Mouse (Mus musculus) heart, embryonic 12.5 days (tissue): Measurements from ENCODE around the gene Lhx6. TPM values are rescaled to one million over a fixed set of nuclear protein-coding genes. Genes with fewer than 3 reads are reported as not detected.
"Not testable (repeated sequence)": the region's sequence is repeated elsewhere in the genome, so short reads cannot be mapped to it uniquely, and the experiment has no call there.

Source experiments
- ATAC-seq: fragments of 200-750 bp; cut with Nextera tagmentation; 2 replicates; pipeline ENCODE4 v1.8.0; 2017; ENCODE audit warnings: moderate TSS enrichment, moderate library complexity; ENCODE audit not compliant: insufficient number of reproducible peaks, low FRiP score
- H3K27ac ChIP-seq: fragments of 300-500 bp; sonication (generic); 2 replicates; pipeline ENCODE4 v1.5.1; 2016; ENCODE audit warnings: mild to moderate bottlenecking, moderate library complexity; ENCODE audit not compliant: poor library complexity, severe bottlenecking
- H3K27me3 ChIP-seq: fragments of 300-500 bp; sonication (generic); replicated peaks from 2 replicates; pipeline ENCODE4 v1.6.1; 2016; ENCODE audit warnings: mild to moderate bottlenecking, moderate library complexity
- H3K36me3 ChIP-seq: fragments of 300-500 bp; sonication (generic); 2 replicates; pipeline ENCODE4 v1.6.1; 2016; ENCODE audit warnings: mild to moderate bottlenecking, moderate library complexity
- H3K4me1 ChIP-seq: fragments of 300-500 bp; sonication (generic); replicated peaks from 2 replicates; pipeline ENCODE4 v1.6.1; 2016; ENCODE audit warnings: mild to moderate bottlenecking
- H3K4me2 ChIP-seq: fragments of 300-500 bp; sonication (generic); 2 replicates; pipeline ENCODE4 v1.6.1; 2016; ENCODE audit warnings: mild to moderate bottlenecking, moderate library complexity
- H3K4me3 ChIP-seq: fragments of 300-500 bp; sonication (generic); 2 replicates; pipeline ENCODE4 v1.5.1; 2016; ENCODE audit warnings: mild to moderate bottlenecking
- H3K9ac ChIP-seq: fragments of 300-500 bp; sonication (generic); 2 replicates; pipeline ENCODE4 v1.6.1; 2016; ENCODE audit warnings: mild to moderate bottlenecking, moderate library complexity
- H3K9me3 ChIP-seq: fragments of 300-500 bp; sonication (generic); replicated peaks from 2 replicates; pipeline ENCODE4 v1.6.1; 2016; ENCODE audit warnings: mild to moderate bottlenecking, moderate library complexity
- WGBS: fragments of 180-500 bp; shearing (Covaris S2); methylation state at CpG from one replicate; pipeline ENCODE4 v1.1.7; 2016; 5-methylcytosine and 5-hydroxymethylcytosine counted together
- polyA plus RNA-seq: library from polyadenylated mRNA; unstranded; fragments of >200 nt; fragmentation: Nextera tagmentation; extraction: Ambion mirVana; gene quantifications from 2 replicates; pipeline ENCODE4 v1.2.1, GENCODE M21; 2016

Gene Lhx6
- polyA plus RNA-seq = 0.46 and 0.55 TPM in 2 replicates

DNA sequence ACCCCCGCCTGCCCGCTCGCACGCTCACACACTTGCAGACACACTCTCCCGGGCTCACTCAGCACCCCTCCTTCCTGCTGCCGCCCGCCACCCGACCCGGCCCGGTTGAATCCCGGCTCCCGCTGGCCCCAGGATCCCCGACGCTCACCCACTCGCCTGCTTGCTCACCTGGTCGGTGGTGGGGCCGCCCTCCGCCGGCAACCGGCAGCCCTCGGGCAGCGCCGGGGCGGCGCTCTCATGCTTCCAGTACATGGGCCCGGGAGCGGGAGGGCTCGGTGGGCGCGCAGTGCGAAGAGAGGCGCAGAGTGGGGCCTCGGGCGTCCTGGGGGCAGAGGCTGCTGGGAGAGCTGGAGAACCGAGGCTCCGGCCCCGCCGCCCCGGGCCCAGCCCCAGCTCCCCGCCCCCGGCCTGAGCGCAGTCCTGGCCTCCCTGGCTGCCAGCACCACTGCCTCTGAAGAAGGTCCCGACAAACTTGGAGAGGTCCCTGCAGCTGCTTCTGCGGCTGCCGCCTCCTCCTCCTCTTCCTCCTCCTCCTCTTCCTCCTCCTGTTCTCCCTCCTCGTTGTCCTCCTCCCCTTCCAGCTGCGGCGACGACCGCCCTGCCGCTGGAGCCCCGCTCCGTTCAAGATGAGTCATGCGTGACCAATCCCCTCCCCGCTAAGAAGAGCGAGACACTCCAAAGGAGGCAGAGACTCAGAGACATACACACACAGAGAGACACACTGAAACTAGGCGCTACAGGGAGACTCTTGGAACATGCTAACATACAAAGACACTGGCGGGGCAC is at the start of gene Lhx6:
Gene Lhx6 (minus strand): TSS at position 453 of the 786 bp plus-strand sequence.
- H3K27ac ChIP-seq = no peak within 1 kb of the TSS
- ATAC-seq = no peak

GRCm38 (mm10) chr2:36152401-36152800 is 47.2 kb upstream of the Lhx6 start:
- Histone ChIP-seq H3K36me3 (peaks cover 38% of the 10 kb centered on the region), H3K4me1 (peaks cover 15% of the 10 kb centered on the region)
- H3K9ac ChIP-seq, ATAC-seq, H3K27ac ChIP-seq, H3K4me2 ChIP-seq, H3K9me3 ChIP-seq, H3K4me3 ChIP-seq, H3K27me3 ChIP-seq: not testable (repeated sequence)
- 93% methylated on average over 4 of the region's 4 CpGs for WGBS

More for the DNA sequence above, at the start of gene Lhx6:
- H3K27me3 ChIP-seq = peaks cover 99% of the 10 kb centered on the region
- peaks cover 36% of the 10 kb centered on the region for H3K4me1 ChIP-seq
- peak within 1 kb of the TSS; percentile 59 for H3K4me3 ChIP-seq
- H3K9me3 ChIP-seq = no peaks in the 10 kb centered on the region
- no peaks in the 10 kb centered on the region for H3K36me3 ChIP-seq
- peak within 1 kb of the TSS; percentile 56 for H3K9ac ChIP-seq
- WGBS = 1% methylated on average over 58 of the region's 58 CpGs
- H3K4me2 ChIP-seq = peak within 1 kb of the TSS; percentile 95

DNA sequence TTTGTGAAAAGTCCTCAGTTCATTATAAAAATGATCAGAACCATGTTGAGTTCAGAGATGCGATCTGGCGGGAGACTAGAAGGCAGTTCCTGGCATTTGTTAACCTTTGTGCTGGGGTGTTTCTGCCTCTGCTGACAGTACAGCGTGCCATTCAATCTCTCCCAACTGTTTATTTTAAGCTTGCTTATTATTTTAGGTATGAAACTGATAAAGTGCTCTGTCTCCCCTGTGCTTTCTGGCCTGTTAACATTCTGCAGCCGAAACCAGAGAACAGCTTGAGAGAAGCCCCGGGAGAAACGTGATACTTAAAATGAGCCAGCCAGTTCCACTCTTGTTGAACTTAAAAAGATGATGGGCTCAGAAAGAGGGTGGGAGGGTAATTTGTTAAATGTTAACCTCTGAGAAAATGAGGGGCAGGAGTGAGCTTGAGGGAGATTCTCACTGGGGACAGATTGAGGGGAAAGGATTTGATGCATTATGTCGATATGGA is 43.7 kb upstream of the Lhx6 start:
- no peak overlapping the region for H3K4me3 ChIP-seq
- no peak overlapping the region for H3K4me2 ChIP-seq
- peak overlapping the region; percentile 57; the same call in 1 of the 2 replicates for H3K27ac ChIP-seq

DNA sequence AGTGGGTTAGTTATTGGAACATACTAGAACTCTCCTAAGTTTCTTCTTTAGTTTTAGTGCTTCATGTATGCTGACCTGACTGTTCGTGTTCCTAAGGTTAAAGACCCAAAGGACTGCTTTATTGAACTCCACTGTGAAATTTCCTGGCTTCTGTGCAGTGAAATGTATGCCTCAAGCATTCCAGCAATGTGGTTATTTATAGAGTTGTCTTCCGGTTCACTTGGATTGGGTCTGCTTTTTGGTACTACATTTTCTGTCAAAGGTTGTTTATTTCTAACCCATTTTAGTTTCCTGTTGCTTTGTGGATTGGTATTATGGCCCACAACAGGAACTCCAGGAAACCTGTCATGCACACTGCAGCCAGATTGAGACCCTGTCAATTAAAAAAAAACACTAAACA is 33.9 kb upstream of the Lhx6 start:
- H3K4me1 ChIP-seq = peaks cover 23% of the 10 kb centered on the region
- WGBS = 27% methylated on average over 2 of the region's 2 CpGs
- H3K4me2 ChIP-seq = peak overlapping the region; percentile 11; the same call in 1 of the 2 replicates
- no peak overlapping the region for H3K4me3 ChIP-seq
- H3K36me3 ChIP-seq = peaks cover 33% of the 10 kb centered on the region
- ATAC-seq = no peak
- H3K27me3 ChIP-seq = no peaks in the 10 kb centered on the region
- peak overlapping the region; percentile 56; the same call in 1 of the 2 replicates for H3K27ac ChIP-seq
- no peaks in the 10 kb centered on the region for H3K9me3 ChIP-seq
- H3K9ac ChIP-seq = no peak overlapping the region

More for the DNA sequence above, 43.7 kb upstream of the Lhx6 start:
- H3K9me3 ChIP-seq = no peaks in the 10 kb centered on the region
- 51% methylated on average over 7 of the region's 7 CpGs for WGBS
- H3K36me3 ChIP-seq = peaks cover 12% of the 10 kb centered on the region
- H3K27me3 ChIP-seq = no peaks in the 10 kb centered on the region
- H3K4me1 ChIP-seq = peaks cover 15% of the 10 kb centered on the region
- no peak overlapping the region for H3K9ac ChIP-seq
- ATAC-seq = no peak

DNA sequence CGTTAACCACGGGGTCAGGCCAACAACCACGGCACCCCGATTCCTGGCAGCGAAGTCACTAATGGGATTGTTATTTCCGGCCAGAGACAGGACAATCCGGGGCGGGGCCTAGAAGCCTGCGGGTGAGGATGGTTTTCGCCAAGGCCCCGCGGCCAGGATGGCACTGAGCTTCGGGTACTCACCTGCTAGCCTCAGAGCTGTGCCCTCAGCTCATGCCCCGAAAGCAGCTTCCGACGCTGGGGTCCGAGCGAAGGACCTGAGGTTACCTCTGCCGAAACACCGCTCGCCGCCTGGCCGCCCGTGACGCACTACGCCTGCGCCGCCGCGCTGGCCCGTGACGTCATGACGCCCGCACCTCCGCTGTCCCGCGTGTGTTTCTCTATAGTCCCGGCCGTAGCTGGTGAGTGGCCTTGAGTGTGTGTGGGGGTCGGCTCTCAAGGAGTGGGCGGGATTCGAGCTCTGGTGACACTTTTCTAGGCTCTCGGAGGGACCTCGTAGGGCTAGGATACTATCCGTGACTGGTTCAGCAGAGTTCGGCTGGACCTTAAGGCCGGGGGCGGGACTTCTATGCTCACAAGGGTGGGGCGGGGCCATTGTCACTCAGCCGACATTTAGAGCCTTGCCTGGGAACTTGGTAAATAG is 31.2 kb upstream of the Lhx6 start, which contains the start of the genes Mrrf and Rbm18:
Gene Mrrf (plus strand): TSS at position 90 of the 642 bp plus-strand sequence.
Gene Rbm18 (minus strand): TSS at position 474 of the 642 bp plus-strand sequence.
- peak; percentile 96 for ATAC-seq
- peaks cover 23% of the 10 kb centered on the region for H3K4me1 ChIP-seq
- H3K27me3 ChIP-seq = no peaks in the 10 kb centered on the region
- peak within 1 kb of the TSS; percentile 79 for H3K9ac ChIP-seq
- peak within 1 kb of the TSS; percentile 75 for H3K4me2 ChIP-seq
- H3K4me3 ChIP-seq = peak within 1 kb of the TSS; percentile 74
- under 1% methylated on average over 50 of the region's 50 CpGs for WGBS
- H3K36me3 ChIP-seq = peaks cover 36% of the 10 kb centered on the region
- peak within 1 kb of the TSS; percentile 87 for H3K27ac ChIP-seq
- H3K9me3 ChIP-seq = no peaks in the 10 kb centered on the region

GRCm38 (mm10) chr2:36135887-36136286 is 30.7 kb upstream of the Lhx6 start:
- Histone ChIP-seq H3K4me3 (peak overlapping the region; percentile 74), H3K36me3 (peaks cover 36% of the 10 kb centered on the region), H3K9ac (peak overlapping the region; percentile 79), H3K27ac (peak overlapping the region; percentile 87), H3K4me1 (peaks cover 23% of the 10 kb centered on the region), H3K4me2 (peak overlapping the region; percentile 75), H3K27me3 (no peaks in the 10 kb centered on the region), H3K9me3 (no peaks in the 10 kb centered on the region)
- whole genome bisulfite sequencing = under 1% methylated on average over 4 of the region's 4 CpGs
- no peak for ATAC-seq

GRCm38 (mm10) chr2:36129051-36129450 is 23.8 kb upstream of the Lhx6 start:
- H3K27me3 ChIP-seq = no peaks in the 10 kb centered on the region
- H3K9me3 ChIP-seq = no peaks in the 10 kb centered on the region
- no peak overlapping the region for H3K4me3 ChIP-seq
- peaks cover 76% of the 10 kb centered on the region for H3K36me3 ChIP-seq
- no peak overlapping the region for H3K27ac ChIP-seq
- no peak for ATAC-seq
- no peak overlapping the region for H3K9ac ChIP-seq
- H3K4me1 ChIP-seq = peaks cover 13% of the 10 kb centered on the region; the same call in 1 of the 2 replicates
- H3K4me2 ChIP-seq = no peak overlapping the region
- WGBS = 64% methylated on average over 3 of the region's 3 CpGs

- Histone ChIP-seq H3K4me3 (no peak overlapping the region), H3K4me1 (peaks cover 13% of the 10 kb centered on the region; the same call in 1 of the 2 replicates), H3K36me3 (peaks cover 75% of the 10 kb centered on the region), H3K9me3 (no peaks in the 10 kb centered on the region), H3K9ac (no peak overlapping the region), H3K27ac (no peak overlapping the region), H3K27me3 (no peaks in the 10 kb centered on the region), H3K4me2 (no peak overlapping the region)
- no peak for ATAC-seq
- 62% methylated on average over 4 of the region's 4 CpGs for WGBS
Measured at GRCm38 (mm10) chr2:36127973-36128372, 22.8 kb upstream of the Lhx6 start.

DNA sequence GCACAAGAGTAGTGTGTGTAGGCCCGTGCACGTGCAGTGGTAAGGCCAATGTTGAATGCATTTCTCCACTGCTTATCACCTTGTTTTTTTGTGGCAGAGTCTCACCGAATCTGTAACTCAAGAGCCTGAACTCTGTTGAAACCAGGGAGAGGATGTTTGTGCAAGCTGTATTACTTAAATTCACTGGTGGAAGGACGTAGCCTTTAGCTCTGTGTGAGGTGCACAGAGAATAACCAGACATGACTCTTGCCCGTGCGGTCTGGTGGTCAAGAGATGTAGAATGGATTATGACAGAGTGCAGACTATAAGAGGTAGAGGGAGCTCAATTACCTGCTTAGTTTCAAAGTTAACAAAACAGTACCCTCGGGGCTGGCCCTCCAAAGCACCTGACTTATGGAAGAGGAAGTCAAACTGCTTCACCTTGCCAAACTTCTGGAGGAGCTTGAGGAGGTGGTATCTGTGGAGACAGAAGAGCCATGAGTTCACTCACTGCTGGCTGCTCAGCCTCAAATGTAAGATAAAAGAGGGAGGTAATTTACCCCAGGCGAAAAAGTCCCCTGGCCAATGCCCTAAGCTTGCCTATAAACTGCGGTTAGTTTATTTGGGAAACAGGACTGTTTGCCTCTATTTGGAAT is 21.7 kb upstream of the Lhx6 start:
- peaks cover 76% of the 10 kb centered on the region for H3K36me3 ChIP-seq
- H3K9ac ChIP-seq = no peak overlapping the region
- no peak overlapping the region for H3K4me2 ChIP-seq
- 91% methylated on average over 9 of the region's 9 CpGs for WGBS
- no peak overlapping the region for H3K27ac ChIP-seq
- ATAC-seq = no peak
- H3K4me3 ChIP-seq = no peak overlapping the region
- H3K4me1 ChIP-seq = peaks cover 13% of the 10 kb centered on the region; the same call in 1 of the 2 replicates
- H3K27me3 ChIP-seq = no peaks in the 10 kb centered on the region
- H3K9me3 ChIP-seq = no peaks in the 10 kb centered on the region

GRCm38 (mm10) chr2:36112632-36113031 is 7.4 kb upstream of the Lhx6 start:
- 67% methylated on average over 3 of the region's 3 CpGs for WGBS

More at GRCm38 (mm10) chr2:36112632-36113031, 7.4 kb upstream of the Lhx6 start:
- no peak overlapping the region for H3K27ac ChIP-seq
- no peak overlapping the region for H3K4me3 ChIP-seq
- H3K4me1 ChIP-seq = no peaks in the 10 kb centered on the region
- H3K4me2 ChIP-seq = no peak overlapping the region
- peaks cover 19% of the 10 kb centered on the region for H3K36me3 ChIP-seq
- no peaks in the 10 kb centered on the region for H3K9me3 ChIP-seq
- H3K27me3 ChIP-seq = peaks cover 50% of the 10 kb centered on the region
- no peak overlapping the region for H3K9ac ChIP-seq
- no peak for ATAC-seq
